Mouse (Mus musculus) inflammation-experienced regulatory T-cells, adult 6 months (primary cell): ENCODE measurements around the gene Slc41a3. TPM values are rescaled to one million over a fixed set of nuclear protein-coding genes. Genes with fewer than 3 reads are reported as not detected.
"Not testable (repeated sequence)": the region's sequence is repeated elsewhere in the genome, so short reads cannot be mapped to it uniquely, and the experiment has no call there.

ENCODE experiments used
- ATAC-seq: one replicate; pipeline ENCODE4 v1.8.0; 2017
- polyA plus RNA-seq, 3 experiments: library from polyadenylated mRNA; unstranded; fragments of 100-300 nt; shearing (Covaris generic); gene quantifications; one replicate each; pipeline ENCODE4 v1.2.1; 2017

Gene Slc41a3
- polyA plus RNA-seq, 3 experiments from 2014 or later, result 2.8 to 5.6 (median 3.1) TPM

- ATAC-seq, result no peak
These were observed 20.9 kb downstream of the Slc41a3 start for GRCm38 (mm10) chr6:90625207-90625994.

- peak; percentile 27 for ATAC-seq
These were observed 23.0 kb downstream of the Slc41a3 start for GRCm38 (mm10) chr6:90627556-90627955.

GRCm38 (mm10) chr6:90629506-90629905 is 25.0 kb downstream of the Slc41a3 start:
- peak; percentile 67 for ATAC-seq

GRCm38 (mm10) chr6:90630427-90630826 is 25.9 kb downstream of the Slc41a3 start:
- ATAC-seq, result peak; percentile 62

- not testable (repeated sequence) for ATAC-seq
These were observed 28.0 kb downstream of the Slc41a3 start for GRCm38 (mm10) chr6:90632526-90632925.

GRCm38 (mm10) chr6:90635081-90635480 is 30.6 kb downstream of the Slc41a3 start:
- ATAC-seq, result no peak

GRCm38 (mm10) chr6:90635611-90636010 is 31.1 kb downstream of the Slc41a3 start:
- ATAC-seq, result no peak

- ATAC-seq, result no peak
These were observed 38.5 kb downstream of the Slc41a3 start for GRCm38 (mm10) chr6:90643057-90643456.

- no peak for ATAC-seq
These were observed 40.4 kb downstream of the Slc41a3 start for GRCm38 (mm10) chr6:90644965-90645364.

- ATAC-seq, result no peak
These were observed 43.9 kb downstream of the Slc41a3 start for GRCm38 (mm10) chr6:90648391-90648790.

- no peak for ATAC-seq
These were observed 44.8 kb downstream of the Slc41a3 start for GRCm38 (mm10) chr6:90649279-90649678.

- no peak for ATAC-seq
These were observed 46.1 kb downstream of the Slc41a3 start for GRCm38 (mm10) chr6:90650634-90651033.

- no peak for ATAC-seq
These were observed 49.2 kb downstream of the Slc41a3 start for GRCm38 (mm10) chr6:90653736-90654135.

- not testable (repeated sequence) for ATAC-seq
These were observed 51.9 kb downstream of the Slc41a3 start for GRCm38 (mm10) chr6:90656344-90656850.

- ATAC-seq, result no peak
These were observed 55.4 kb downstream of the Slc41a3 start for GRCm38 (mm10) chr6:90659913-90660312.

- ATAC-seq, result no peak
These were observed 56.0 kb downstream of the Slc41a3 start for GRCm38 (mm10) chr6:90660398-90661028.

- no peak for ATAC-seq
These were observed 56.5 kb downstream of the Slc41a3 start for GRCm38 (mm10) chr6:90661029-90661399.

GRCm38 (mm10) chr6:90662148-90662547 is 57.6 kb downstream of the Slc41a3 start:
- ATAC-seq, result no peak

GRCm38 (mm10) chr6:90663736-90664135 is 59.2 kb downstream of the Slc41a3 start:
- no peak for ATAC-seq

- ATAC-seq, result no peak
These were observed 64.2 kb downstream of the Slc41a3 start for GRCm38 (mm10) chr6:90668693-90669092.

GRCm38 (mm10) chr6:90678759-90679158 is 74.2 kb downstream of the Slc41a3 start:
- ATAC-seq, result no peak

GRCm38 (mm10) chr6:90680401-90680800 is 75.9 kb downstream of the Slc41a3 start:
- ATAC-seq, result no peak

- ATAC-seq, result no peak
These were observed 79.5 kb downstream of the Slc41a3 start for GRCm38 (mm10) chr6:90683831-90684532.
